Mouse (Mus musculus) brain, adult 10 weeks (tissue): Measurements from ENCODE around the gene Rhno1. TPM values are rescaled to one million over a fixed set of nuclear protein-coding genes. Genes with fewer than 3 reads are reported as not detected.

ENCODE experiments used
- polyA plus RNA-seq: library from polyadenylated mRNA; stranded (reverse); fragments of 350-450 nt; fragmentation: Illumina TruSeq; extraction: RNeasy Lipid Tissue Mini Kit (QIAGEN cat#74804); gene quantifications from one replicate; pipeline ENCODE4 v1.2.3, GENCODE M21; 2015; ENCODE audit warnings: low read depth, low replicate concordance

Gene Rhno1
- 23.5 TPM for polyA plus RNA-seq

GRCm38 (mm10) chr6:128362381-128363006 lies at the start of gene Rhno1, which contains the start of gene Foxm1:
Rhno1 (minus strand) TSS chr6:128362911.
Foxm1 (plus strand) TSS chr6:128362967.

GRCm38 (mm10) chr6:128398996-128399395 lies 36.3 kb upstream of the Rhno1 start, which contains the start of gene Nrip2:
Nrip2 (plus strand) TSS chr6:128399296.

GRCm38 (mm10) chr6:128375192-128375591 lies 12.5 kb upstream of the Rhno1 start, which contains the start of the genes Tex52 and Gm44596:
Tex52 (plus strand) TSS chr6:128375456.
Gm44596 (plus strand) TSS chr6:128375503.

GRCm38 (mm10) chr6:128355726-128356416 lies 6.8 kb downstream of the Rhno1 start, which contains the start of gene Tulp3:
Tulp3 (minus strand) TSS chr6:128355851.

Other genes with a start within 250 kb of the Rhno1 start
- 42.2 TPM for gene Tspan9, start 219.3 kb downstream of the Rhno1 start, polyA plus RNA-seq
- gene Tead4, start 62.1 kb downstream of the Rhno1 start, polyA plus RNA-seq: 0.42 TPM
- gene Tulp3, start 7.1 kb downstream of the Rhno1 start, polyA plus RNA-seq: 17.5 TPM
- 1.3 TPM for gene Foxm1, start 56 bp upstream of the Rhno1 start, polyA plus RNA-seq
- 2.7 TPM for gene Tex52, start 12.5 kb upstream of the Rhno1 start, polyA plus RNA-seq
- not detected for gene Gm44596, start 12.6 kb upstream of the Rhno1 start, polyA plus RNA-seq
- 29.4 TPM for gene Nrip2, start 36.4 kb upstream of the Rhno1 start, polyA plus RNA-seq
- gene Itfg2, start 62.0 kb upstream of the Rhno1 start, polyA plus RNA-seq: 31.2 TPM
- 150 TPM for gene Fkbp4, start 75.8 kb upstream of the Rhno1 start, polyA plus RNA-seq
- gene Pzp, start 163.8 kb upstream of the Rhno1 start, polyA plus RNA-seq: 0.54 TPM
- 32.5 TPM for gene A2ml1, start 218.7 kb upstream of the Rhno1 start, polyA plus RNA-seq